Mouse (Mus musculus) embryo, embryonic 9.5 days (tissue): Measurements from ENCODE around the gene Olfr730.

Source experiments
- DNase-seq: peaks from one replicate; pipeline ENCODE4 v3.0.0-alpha.2; 2017; ENCODE audit errors: extremely low spot score

The Olfr730 gene

GRCm38 (mm10) chr14:50188098-50188497, at the start of gene Olfr730:
Gene Olfr730 (minus strand): TSS chr14:50188198.
- no peak for DNase-seq

GRCm38 (mm10) chr14:50152810-50153209, 35.2 kb downstream of the Olfr730 start, which contains the start of gene Olfr729:
Gene Olfr729 (minus strand): TSS chr14:50152910.
- no peak for DNase-seq

GRCm38 (mm10) chr14:50142580-50142979, 45.4 kb downstream of the Olfr730 start, which contains the start of gene Olfr728:
Gene Olfr728 (minus strand): TSS chr14:50142680.
- no peak for DNase-seq
